Comparison of ENCODE assay signal across 25 mouse cellular contexts in genomic region chr15:79944948-79945347, GRCm38 (mm10).
"Had no signal": no experiment of that assay in that cellular context is flagged by ENCODE, and none has a peak within 500 bp of the region (broad histone marks: within the 10 kb centered on the region; RNA-seq: fewer than 3 reads in every experiment).

No protein-coding gene starts in this region.

- H3K9ac ChIP-seq: forebrain, embryonic 15.5 days; forebrain, postnatal 0 days; heart, embryonic 12.5 days; hindbrain, embryonic 15.5 days; kidney, embryonic 15.5 days; limb, embryonic 13.5 days; limb, embryonic 15.5 days; liver, embryonic 13.5 days had no signal

- ATAC-seq: forebrain, embryonic 15.5 days; forebrain, postnatal 0 days; hindbrain, postnatal 0 days; intestine, embryonic 16.5 days had no signal

- H3K36me3 ChIP-seq: forebrain, embryonic 15.5 days; heart, embryonic 10.5 days; heart, embryonic 12.5 days; hindbrain, embryonic 13.5 days; hindbrain, embryonic 15.5 days; kidney, embryonic 15.5 days; limb, embryonic 13.5 days; limb, embryonic 15.5 days; liver, embryonic 13.5 days had no signal

- H3K4me3 ChIP-seq: forebrain, embryonic 15.5 days; heart, embryonic 10.5 days; heart, embryonic 12.5 days; hindbrain, embryonic 13.5 days; hindbrain, embryonic 15.5 days; kidney, embryonic 15.5 days; limb, embryonic 13.5 days; limb, embryonic 15.5 days; liver, embryonic 13.5 days had no signal

- DNase-seq: forebrain, postnatal 0 days; heart, adult 18-20 months; heart, postnatal 14 days; heart, postnatal 36 days; kidney, adult 11 months; kidney, adult 2 months; kidney, adult 9 months; kidney, postnatal 14 days; kidney, postnatal 36 days; layer of hippocampus, adult 9-11 months; layer of hippocampus, postnatal 36 days; left cerebral cortex, postnatal 4 days; liver, embryonic 13.5 days had no signal

- H3K9me3 ChIP-seq: forebrain, embryonic 15.5 days; heart, embryonic 10.5 days; heart, embryonic 12.5 days; hindbrain, embryonic 13.5 days; hindbrain, embryonic 15.5 days; kidney, embryonic 15.5 days; limb, embryonic 13.5 days; limb, embryonic 15.5 days; liver, embryonic 13.5 days had no signal

- H3K27me3 ChIP-seq: forebrain, embryonic 15.5 days; hindbrain, embryonic 15.5 days; kidney, embryonic 15.5 days; limb, embryonic 15.5 days had no signal

- H3K4me2 ChIP-seq: forebrain, embryonic 15.5 days; heart, embryonic 12.5 days; hindbrain, embryonic 13.5 days; hindbrain, embryonic 15.5 days; kidney, embryonic 15.5 days; limb, embryonic 13.5 days; limb, embryonic 15.5 days; liver, embryonic 11.5 days; liver, embryonic 13.5 days had no signal

- H3K27ac ChIP-seq: forebrain, embryonic 15.5 days; heart, embryonic 10.5 days; hindbrain, embryonic 13.5 days; hindbrain, embryonic 15.5 days; hindbrain, postnatal 0 days; kidney, embryonic 15.5 days; kidney, postnatal 0 days; limb, embryonic 13.5 days; limb, embryonic 15.5 days; liver, embryonic 13.5 days had no signal
